Mouse (Mus musculus) testis, postnatal 10 days (tissue): ENCODE data around the gene Actrt3.
"Not testable (repeated sequence)": the region's sequence is repeated elsewhere in the genome, so short reads cannot be mapped to it uniquely, and the experiment has no call there.

Experiments
- DNase-seq: peaks from one replicate; pipeline ENCODE4 v3.0.0; 2021; ENCODE audit warnings: low spot score

The Actrt3 gene

GRCm38 (mm10) chr3:30573549-30573948 is 26.2 kb downstream of the Actrt3 start:
- no peak for DNase-seq

DNA sequence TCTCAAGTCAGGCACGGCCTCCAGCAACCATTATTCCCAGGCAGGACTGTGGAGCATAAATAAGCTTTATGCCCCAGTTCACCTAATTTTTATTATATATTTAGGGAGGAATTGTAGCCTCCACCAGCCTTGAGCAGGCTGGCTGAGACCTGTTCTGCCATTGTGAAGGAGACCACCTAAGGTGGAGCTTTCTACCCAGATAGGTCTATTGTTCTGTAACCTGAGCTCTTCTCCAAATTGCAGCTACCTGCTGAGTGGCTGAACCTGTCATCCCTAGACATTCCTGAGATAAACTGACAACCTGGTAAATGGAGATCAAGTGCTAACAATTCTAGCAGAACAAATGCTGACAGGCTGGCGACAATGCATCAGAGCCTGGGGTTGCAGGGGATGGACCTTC is 33.4 kb downstream of the Actrt3 start:
- not testable (repeated sequence) for DNase-seq

DNA sequence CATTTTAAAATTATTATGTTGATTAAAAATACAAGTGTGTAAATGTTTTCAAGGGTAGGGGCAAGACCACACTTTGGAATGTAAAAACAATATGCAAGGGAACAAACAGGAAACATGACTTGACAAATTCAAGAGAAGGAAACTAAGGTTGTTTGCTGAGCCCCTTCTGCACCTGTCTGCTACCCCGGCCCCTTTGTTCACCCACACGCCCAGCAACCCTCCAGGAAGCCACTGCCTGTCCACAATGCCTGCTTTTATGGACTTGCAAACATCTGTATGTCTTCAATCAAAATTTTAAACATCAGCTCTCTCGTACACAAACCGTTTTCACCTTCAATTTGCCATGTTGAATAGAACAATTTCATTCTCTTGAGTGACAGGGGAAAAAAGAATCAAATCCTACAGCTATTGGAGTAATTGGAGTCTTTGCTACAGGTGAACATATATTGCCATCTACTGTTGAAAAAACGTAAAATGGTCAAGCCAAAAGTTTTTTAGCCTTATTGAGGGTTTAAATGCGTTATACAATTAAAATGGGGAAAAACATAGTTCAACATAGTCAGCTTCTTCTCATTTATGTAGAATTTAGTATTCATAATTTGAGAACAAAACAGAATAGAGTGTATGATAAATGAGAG is 38.9 kb downstream of the Actrt3 start:
- no peak for DNase-seq

GRCm38 (mm10) chr3:30553741-30554140 is 46.0 kb downstream of the Actrt3 start:
- DNase-seq, result no peak

GRCm38 (mm10) chr3:30550218-30550617 is 49.5 kb downstream of the Actrt3 start:
- no peak for DNase-seq

- DNase-seq, result no peak
Observed at GRCm38 (mm10) chr3:30548928-30549327, 50.8 kb downstream of the Actrt3 start.

GRCm38 (mm10) chr3:30547908-30548307 is 51.8 kb downstream of the Actrt3 start, which contains the start of gene Mecom:
TSS of gene Mecom (minus strand) at chr3:30548008.
- no peak for DNase-seq
